Mouse (Mus musculus) midbrain, embryonic 16.5 days (tissue): ENCODE data around the gene Ahrr. TPM values are rescaled to one million over a fixed set of nuclear protein-coding genes. Genes with fewer than 3 reads are reported as not detected.

Experiments
- polyA plus RNA-seq: library from polyadenylated mRNA; unstranded; fragments of >200 nt; fragmentation: Nextera tagmentation; extraction: Ambion mirVana; gene quantifications from 2 replicates; pipeline ENCODE4 v1.2.1, GENCODE M21; 2015

Gene Ahrr
- polyA plus RNA-seq, 1 experiment from 2014 or later = 0.58 TPM

Other genes starting within 250 kb of the Ahrr start
- gene Cep72, start 230.0 kb downstream of the Ahrr start, polyA plus RNA-seq = 6.7 and 7.7 TPM in 2 replicates
- gene Slc9a3, start 170.9 kb downstream of the Ahrr start, polyA plus RNA-seq = 0.13 and 0.41 TPM in 2 replicates
- 113 and 123 TPM in 2 replicates for gene Exoc3, start 83.6 kb downstream of the Ahrr start, polyA plus RNA-seq
- 108 and 110 TPM in 2 replicates for gene Pdcd6, start 25.2 kb upstream of the Ahrr start, polyA plus RNA-seq
- 235 and 238 TPM in 2 replicates for gene Sdha, start 57.9 kb upstream of the Ahrr start, polyA plus RNA-seq
- 43.1 and 45.9 TPM in 2 replicates for gene Ccdc127, start 58.0 kb upstream of the Ahrr start, polyA plus RNA-seq
- not detected in 2 replicates for gene Lrrc14b, start 71.7 kb upstream of the Ahrr start, polyA plus RNA-seq
- gene Zfp72, start 98.5 kb upstream of the Ahrr start, polyA plus RNA-seq = 10.9 and 11.7 TPM in 2 replicates
- gene Ftl1-ps1, start 107.4 kb upstream of the Ahrr start, polyA plus RNA-seq = 73.6 and 73.9 TPM in 2 replicates
- gene Zfp825, start 201.7 kb upstream of the Ahrr start, polyA plus RNA-seq = 15.5 and 15.6 TPM in 2 replicates